Mouse (Mus musculus) granulocyte monocyte progenitor cell, adult 5-6 weeks (primary cell): Measurements from ENCODE around the gene H2-M10.2. TPM values are rescaled to one million over a fixed set of nuclear protein-coding genes. Genes with fewer than 3 reads are reported as not detected.

Experiments used
- ATAC-seq: replicated peaks from 2 replicates; pipeline ENCODE4 v1.8.0; 2016; ENCODE audit warnings: mild to moderate bottlenecking, moderate TSS enrichment, inconsistent platforms; ENCODE audit not compliant: poor library complexity, severe bottlenecking
- total RNA-seq, 2 experiments: library from RNA; stranded (forward) in 1 of 2; stranded (reverse) in 1 of 2; fragments of 200-712, 200-1000 nt in 1 of 2; fragments of >200 nt in 1 of 2; fragmentation: Nextera tagmentation in 1 of 2; gene quantifications; 2 replicates each; pipeline ENCODE4 v1.2.3; 2014 to 2017

Gene H2-M10.2
- not detected in 2 replicates for total RNA-seq (2014; fragmentation: Nextera tagmentation)
- not detected in 2 replicates for total RNA-seq (2017)

DNA sequence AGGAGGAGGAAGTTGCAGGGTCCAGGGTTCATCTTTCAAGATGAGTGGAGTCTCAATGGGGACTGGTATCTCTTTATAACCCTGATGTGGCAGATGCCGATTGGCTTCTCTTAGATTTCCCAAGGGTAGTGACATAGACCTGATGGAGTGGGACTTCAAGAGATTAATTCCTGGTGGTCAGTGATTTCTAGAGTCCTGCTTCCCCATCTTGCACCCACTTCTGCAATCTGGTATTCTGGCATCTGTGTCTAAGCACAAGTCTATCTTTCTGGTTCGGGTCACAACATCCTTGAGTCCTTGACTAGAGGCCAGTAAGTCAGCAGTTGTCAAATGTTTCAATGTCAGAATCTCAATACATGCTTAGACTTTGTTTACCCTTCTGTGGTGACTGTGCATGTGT is at the start of gene H2-M10.2:
Gene H2-M10.2 (minus strand): TSS at position 101 of the 400 bp plus-strand sequence.
- ATAC-seq, result peak; percentile 55

DNA sequence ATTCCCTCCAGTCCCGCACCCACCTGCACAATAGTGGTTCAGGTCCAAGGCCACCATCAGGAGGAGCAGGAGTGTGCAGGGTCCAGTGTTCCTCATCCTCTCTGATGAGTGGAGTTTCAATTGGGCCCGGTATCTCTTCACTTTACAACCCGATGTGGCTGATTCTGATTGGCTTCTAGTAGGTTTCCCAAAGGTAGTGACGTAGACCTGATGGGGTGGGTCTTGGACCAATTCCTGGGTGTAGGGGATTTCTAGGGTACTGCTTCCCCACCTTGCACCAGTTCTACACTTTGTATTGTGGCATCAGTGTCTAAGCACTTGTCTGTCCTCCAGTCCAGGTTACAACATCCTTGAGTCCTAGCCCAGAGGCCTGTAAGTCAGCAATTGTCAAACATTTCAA is 39.8 kb upstream of the H2-M10.2 start, which contains the start of gene H2-M10.1:
Gene H2-M10.1 (minus strand): TSS at position 101 of the 400 bp plus-strand sequence.
- ATAC-seq, result no peak

DNA sequence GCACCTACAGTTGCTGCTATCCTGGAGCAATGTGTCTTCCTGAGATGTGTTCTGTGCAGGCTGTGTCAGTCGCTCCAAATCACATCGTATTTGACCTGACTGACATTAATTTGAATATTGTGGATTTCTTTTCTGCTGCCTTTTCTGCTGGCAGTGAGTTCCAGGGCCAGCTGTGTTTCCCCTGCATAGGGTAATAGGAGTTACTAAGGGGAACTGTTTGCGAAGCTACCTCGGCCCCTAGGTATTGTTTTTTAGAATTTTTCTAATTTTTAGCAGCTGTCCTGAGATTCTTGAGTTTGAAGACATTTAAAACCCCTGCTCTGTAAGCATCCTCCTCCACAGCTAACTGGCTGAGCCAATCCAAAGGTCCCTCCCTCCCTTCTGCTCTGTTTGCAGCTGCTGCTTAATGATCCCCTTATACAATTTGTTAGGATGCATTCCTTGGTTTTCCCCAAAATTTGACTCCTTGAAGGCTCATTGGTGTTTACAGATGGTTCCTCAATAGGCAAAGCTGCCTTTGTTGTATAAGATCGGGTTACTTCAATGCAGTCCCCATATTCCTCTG is 29.5 kb upstream of the H2-M10.2 start:
- ATAC-seq, result no peak

DNA sequence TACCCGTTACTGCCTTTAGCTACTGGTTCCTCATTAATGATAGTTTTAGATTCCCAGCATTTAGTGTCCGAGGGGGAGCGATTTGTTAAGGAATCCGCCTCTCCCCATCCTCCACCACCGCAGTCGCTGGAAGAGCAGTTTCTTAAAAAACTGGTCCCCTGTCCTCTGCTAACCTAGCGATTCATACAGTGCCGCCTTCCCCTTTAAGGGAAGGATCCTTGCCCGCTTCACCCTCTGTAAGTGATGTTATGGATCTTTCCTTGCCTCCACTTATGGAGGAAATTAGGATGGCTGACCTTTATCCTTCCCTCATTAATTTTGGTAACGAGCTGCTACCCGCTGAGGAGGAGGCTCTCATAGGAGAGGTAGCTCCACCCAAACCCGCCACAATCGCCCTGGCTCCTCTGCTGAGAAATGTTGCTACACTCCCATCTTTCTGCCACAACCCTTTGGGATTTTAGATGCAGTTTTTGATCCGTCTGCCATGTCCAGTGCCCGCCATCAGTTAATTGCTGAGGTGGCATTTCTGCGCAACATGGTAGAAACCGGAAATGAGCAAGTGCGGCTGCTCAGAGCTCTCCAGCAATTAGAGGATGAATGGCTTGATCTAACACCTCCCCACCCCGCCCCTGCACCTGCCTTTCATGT is 28.9 kb upstream of the H2-M10.2 start:
- peak; percentile 77 for ATAC-seq

DNA sequence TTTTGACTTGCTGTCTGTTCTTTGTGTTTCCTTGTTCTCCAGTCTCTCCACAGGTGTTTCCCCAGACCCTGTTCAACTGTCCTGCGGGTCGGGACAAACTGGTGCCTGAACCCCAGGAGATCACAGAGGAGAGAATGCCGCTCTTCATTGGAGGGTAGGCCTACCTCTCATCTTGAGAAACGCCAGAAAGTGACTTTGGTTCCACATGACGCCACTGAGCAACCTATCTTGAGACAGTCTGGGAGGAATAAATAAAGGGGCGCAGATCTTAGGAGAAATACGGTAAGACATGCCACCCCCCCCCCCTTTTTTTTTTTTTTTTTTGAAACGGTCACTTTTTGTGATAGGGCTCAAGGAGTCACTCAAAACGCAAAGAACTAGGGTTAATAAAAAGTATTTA is 28.2 kb upstream of the H2-M10.2 start:
- peak; percentile 62 for ATAC-seq

GRCm38 (mm10) chr17:36309293-36309692 is 23.0 kb upstream of the H2-M10.2 start:
- no peak for ATAC-seq

DNA sequence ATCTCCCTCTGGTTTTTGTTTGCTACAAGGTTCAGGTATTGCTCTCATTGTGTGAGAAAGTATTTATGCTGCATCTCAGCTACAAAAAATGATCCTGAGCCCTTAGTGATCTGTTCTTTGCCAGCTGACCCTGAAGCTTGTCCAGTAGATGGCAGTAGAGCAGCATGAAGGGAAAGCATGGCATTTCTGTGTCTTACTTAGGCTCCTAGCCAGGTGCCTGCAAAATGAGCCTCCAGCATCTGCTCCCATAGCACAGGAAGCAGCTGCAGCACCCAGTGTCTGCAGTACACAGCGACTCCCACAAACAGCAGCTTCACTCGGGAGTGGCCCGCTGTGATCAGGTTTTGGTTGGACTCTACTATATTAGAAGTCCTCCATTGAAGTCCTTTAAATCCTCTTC is 22.6 kb upstream of the H2-M10.2 start:
- peak; percentile 77; the same call in 1 of the 2 replicates for ATAC-seq

DNA sequence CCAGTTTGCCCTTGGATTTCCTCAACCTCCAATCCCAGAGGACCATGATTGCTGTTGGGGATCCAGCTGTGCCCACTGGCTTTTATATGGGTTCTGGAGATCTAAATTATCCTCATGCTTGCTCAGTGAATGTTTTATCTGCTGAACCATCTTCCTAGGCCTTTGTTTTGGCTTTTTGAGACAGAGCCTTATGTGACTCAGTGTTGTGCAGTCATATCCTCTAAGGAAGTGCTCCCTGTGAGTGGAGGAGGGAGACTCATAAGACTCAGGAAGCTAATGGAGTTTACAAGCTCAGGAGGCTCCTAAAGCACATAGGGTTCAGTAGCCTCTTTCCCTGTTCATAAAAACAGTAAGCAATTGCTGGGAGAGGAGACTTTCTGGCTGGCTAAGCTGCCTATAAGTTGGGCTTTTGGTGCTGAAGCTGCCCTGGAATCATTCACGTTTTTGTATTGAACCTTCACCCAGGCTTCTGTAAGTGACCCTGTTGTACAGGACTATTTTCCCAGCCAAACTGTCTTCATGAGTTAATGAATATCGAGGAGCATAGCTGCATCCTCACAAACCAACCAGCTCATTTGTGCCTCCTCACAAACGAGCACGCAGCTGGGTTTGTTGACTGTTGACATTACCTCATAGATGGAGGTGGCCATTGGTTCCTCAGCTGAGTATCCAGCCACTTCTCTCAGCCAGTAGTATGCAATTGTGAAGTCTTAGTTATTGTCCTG is 4.6 kb downstream of the H2-M10.2 start:
- no peak for ATAC-seq

GRCm38 (mm10) chr17:36274776-36275175 is 11.5 kb downstream of the H2-M10.2 start:
- ATAC-seq, result no peak

GRCm38 (mm10) chr17:36273796-36274195 is 12.5 kb downstream of the H2-M10.2 start:
- ATAC-seq, result peak; percentile 20

DNA sequence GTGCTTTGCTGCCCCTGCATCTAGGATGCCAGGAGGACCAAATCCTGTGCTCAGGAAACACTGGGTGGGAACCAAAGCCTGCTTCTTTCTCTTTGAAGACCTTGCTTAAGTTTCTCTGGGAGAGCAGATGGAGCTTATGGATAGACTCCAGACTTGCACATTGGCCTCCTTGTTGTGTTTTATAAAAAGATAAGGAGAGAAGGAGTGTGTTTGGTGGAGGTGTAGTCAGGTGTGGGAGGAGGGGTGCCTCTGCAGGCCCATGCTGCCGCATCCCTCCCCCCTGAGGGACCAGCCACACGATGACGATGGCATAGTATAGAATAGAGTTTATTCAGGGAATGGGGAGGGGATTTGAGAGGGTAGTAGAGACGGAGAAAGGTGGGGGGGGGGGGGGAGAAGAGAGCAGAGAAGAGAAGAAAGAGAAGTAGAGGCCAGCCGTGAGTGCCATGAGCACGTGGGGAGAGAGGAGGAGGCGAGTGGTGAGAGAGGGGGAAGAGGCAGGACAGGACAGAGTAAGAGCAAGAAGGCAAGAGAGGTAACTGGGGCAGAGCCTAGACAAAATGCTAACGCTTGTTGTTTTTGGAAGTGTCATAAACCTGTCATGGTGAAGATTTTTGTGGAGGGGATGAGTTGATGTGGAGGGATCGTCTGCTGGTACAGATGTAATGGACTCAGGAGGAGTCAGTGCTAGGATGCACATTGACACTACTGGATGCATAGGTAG is 13.5 kb downstream of the H2-M10.2 start:
- no peak for ATAC-seq

DNA sequence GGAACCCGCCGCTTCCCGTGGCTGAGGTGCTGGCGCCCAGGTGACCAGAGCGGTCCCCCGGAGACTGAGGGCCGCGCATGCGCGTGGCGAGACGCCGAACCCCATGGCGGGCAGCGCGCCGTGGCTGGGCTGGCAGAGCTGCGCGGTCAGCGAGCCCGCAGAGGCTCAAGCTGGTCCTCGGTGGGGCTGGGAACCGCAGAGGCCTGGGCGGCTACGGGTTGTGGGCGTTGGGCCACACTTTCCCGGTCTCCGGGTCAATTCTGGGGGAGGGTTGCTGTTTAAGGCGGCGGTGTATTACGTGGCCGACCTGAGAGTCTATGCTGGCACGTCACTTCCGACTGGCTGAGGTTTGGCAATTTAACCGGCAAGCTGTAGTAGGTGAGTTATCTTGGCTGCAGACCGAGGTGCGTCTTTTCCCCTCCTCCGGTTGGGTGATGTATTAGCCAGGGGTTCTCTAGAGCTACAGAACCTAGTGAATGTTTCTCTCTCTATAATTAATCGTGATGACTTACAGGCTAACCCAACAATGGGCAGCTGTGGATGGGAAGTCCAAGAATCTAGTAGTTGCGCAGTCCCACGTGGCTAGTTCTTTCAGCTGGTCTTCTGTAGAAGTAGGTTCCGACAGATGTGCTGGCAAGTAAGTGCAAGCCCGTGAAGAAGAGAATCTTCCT is 14.6 kb downstream of the H2-M10.2 start, which contains the start of gene Trim39:
Gene Trim39 (minus strand): TSS at position 662 of the 671 bp plus-strand sequence.
- ATAC-seq, result peak; percentile 76

DNA sequence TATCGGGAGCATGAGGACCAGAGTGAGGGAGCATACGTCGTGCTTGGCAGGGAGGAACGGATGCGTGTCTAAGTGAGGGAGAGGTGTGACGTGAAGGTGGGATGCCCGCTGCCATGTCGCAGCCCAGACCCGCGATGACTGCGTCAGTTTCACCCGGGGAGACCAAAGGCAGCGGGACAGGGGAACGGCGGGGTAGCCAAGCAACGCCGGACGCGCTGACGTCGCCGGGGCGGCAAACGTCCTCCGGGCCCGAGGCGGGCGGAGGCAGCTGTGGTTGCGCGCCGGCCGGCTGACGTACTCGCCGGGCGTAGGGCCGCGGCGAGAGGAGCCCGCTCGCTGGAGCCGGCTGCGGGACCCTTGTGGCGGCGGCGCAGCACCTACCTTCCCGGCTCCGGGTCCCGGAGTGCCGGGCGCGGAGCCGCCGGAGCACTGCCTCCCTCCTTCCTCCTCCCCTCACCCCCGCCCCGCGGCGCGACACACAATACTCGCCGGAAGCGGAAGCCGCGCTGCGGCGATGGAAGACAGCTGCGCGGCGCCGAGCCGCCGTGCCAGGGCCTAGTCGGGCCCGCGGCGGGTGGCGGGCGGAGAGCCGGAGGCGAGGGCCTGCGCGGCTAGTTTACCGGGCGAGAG is 15.2 kb downstream of the H2-M10.2 start:
- peak; percentile 66 for ATAC-seq

GRCm38 (mm10) chr17:36265834-36266233 is 20.5 kb downstream of the H2-M10.2 start:
- ATAC-seq, result peak; percentile 71

DNA sequence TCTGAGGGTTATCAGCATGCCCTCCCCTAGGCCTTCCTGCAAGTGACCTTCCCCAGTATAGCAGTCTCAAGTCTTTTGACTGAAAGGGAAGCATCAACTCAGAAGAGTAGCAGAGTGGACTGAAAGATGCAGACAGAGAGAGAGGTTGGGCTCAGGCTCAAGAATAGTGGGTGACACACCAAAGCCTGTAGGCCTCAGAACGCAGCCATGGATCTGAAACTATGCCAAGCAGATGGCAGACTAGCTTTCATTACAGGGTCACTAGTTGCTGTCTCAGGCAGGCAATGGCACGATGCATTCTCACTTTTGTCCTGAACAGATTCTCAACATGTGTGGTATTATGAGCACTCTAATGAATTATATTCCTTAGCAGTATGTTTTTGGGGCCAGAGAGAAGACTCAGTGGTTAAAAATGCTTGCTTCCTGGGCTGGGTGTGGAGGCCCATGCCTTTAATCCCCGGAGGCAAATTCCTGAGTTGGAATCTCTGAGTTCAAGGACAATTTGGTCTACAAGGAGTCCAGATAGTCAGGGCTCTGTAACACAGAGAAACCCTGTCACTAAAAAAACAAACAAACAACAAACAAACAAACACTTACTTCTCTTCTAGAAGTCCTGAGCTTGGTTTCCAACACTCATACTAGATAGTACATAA is 21.9 kb downstream of the H2-M10.2 start:
- ATAC-seq, result no peak

GRCm38 (mm10) chr17:36261511-36262166 is 24.7 kb downstream of the H2-M10.2 start:
- peak; percentile 75 for ATAC-seq

- no peak for ATAC-seq
Measured at GRCm38 (mm10) chr17:36257969-36258368, 28.3 kb downstream of the H2-M10.2 start, which contains the start of gene Rpp21. Rpp21 (minus strand) TSS chr17:36258069.

DNA sequence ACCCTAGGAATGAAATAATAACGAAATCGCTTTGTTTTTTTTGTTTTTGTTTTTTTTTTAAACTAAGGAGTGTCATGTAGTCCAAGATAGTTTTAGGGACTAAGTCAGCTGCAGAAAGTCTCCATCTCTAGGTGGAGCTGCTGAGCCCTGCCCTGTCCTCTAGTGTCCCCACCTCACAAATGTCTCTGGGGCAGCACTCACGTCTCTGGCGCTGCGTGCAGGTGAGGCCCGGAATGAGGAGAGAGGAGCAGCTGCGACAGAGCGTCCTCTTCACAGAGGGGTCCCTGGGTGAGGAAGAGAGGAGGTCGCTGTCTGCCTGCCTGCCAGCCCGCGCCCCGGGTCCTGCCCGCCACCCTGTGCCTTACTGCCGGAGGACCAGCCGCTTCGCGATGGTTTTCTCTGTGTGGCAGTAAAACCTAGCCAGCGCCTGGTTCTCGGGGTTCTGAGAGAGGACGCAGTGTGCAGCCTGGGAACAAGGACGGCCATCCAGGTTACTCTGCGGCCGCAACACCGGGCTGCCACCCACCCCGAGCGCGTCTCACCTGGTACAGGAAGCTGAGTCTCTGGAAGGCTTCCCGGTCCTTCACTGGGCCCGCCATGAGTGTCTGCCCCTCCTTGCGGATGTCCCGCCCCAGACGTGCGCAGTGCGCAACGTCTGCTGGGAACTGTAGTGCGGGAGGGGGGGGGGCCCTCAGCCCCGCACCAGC is 28.9 kb downstream of the H2-M10.2 start:
- peak; percentile 68 for ATAC-seq
